Mouse (Mus musculus) embryonic fibroblast, embryonic 13.5 days (primary cell): ENCODE measurements around the gene Unc5b.

Experiments used
- CTCF ChIP-seq: IDR thresholded peaks from 2 replicates; pipeline ENCODE4 v1.5.1; 2011; ENCODE audit warnings: mild to moderate bottlenecking, control low read depth, low read length, moderate library complexity, borderline replicate concordance; ENCODE audit not compliant: insufficient read depth
- POLR2A ChIP-seq: IDR thresholded peaks from 2 replicates; pipeline ENCODE4 v1.6.1; 2011; ENCODE audit warnings: low read depth, mild to moderate bottlenecking, control low read depth, low read length, moderate library complexity

GRCm38 (mm10) chr10:60838816-60839215, 7.4 kb upstream of the Unc5b start:
- TF ChIP-seq POLR2A: no peak
- TF ChIP-seq CTCF: no peak
